Mouse (Mus musculus) testis, adult 2 months (tissue): ENCODE measurements around the gene Usp22. TPM values are rescaled to one million over a fixed set of nuclear protein-coding genes. Genes with fewer than 3 reads are reported as not detected.

ENCODE experiments used
- H3K27ac ChIP-seq: fragments of 200-500 bp; 2 replicates; pipeline ENCODE4 v1.5.1; 2012; ENCODE audit warnings: low read depth, low read length; ENCODE audit not compliant: control insufficient read depth, insufficient read depth
- H3K27me3 ChIP-seq: fragments of 200-500 bp; 2 replicates; pipeline ENCODE4 v1.6.1; 2012; ENCODE audit warnings: mild to moderate bottlenecking, low read length, moderate library complexity; ENCODE audit not compliant: control insufficient read depth, insufficient read depth
- H3K36me3 ChIP-seq: fragments of 200-500 bp; 2 replicates; pipeline ENCODE4 v1.6.1; 2012; ENCODE audit warnings: mild to moderate bottlenecking, low read length; ENCODE audit not compliant: control insufficient read depth, insufficient read depth
- H3K4me1 ChIP-seq: fragments of 200-500 bp; 2 replicates; pipeline ENCODE4 v1.6.1; 2012; ENCODE audit warnings: low read length; ENCODE audit not compliant: control insufficient read depth, insufficient read depth
- H3K4me3 ChIP-seq: fragments of 200-500 bp; 2 replicates; pipeline ENCODE4 v1.5.1; 2012; ENCODE audit warnings: low read depth, mild to moderate bottlenecking, low read length, moderate library complexity, mixed read lengths; ENCODE audit not compliant: control insufficient read depth
- CTCF ChIP-seq: fragments of 200-500 bp; IDR thresholded peaks from 2 replicates; pipeline ENCODE4 v1.5.1; 2012; ENCODE audit warnings: low read depth, mild to moderate bottlenecking, inconsistent platforms, low read length, moderate library complexity; ENCODE audit not compliant: control insufficient read depth, insufficient read depth, insufficient replicate concordance
- POLR2A ChIP-seq: fragments of 200-500 bp; IDR thresholded peaks from 2 replicates; pipeline ENCODE4 v1.6.1; 2012; ENCODE audit warnings: low read depth, mild to moderate bottlenecking, inconsistent platforms, low read length, moderate library complexity; ENCODE audit not compliant: control insufficient read depth
- polyA plus RNA-seq: library from polyadenylated mRNA; depleted of rRNA; stranded (reverse); fragments of >200 nt; gene quantifications from 2 replicates; pipeline ENCODE4 v1.2.3, GENCODE M21; 2012

Gene Usp22
- polyA plus RNA-seq, 1 experiment = 15.8 TPM

GRCm38 (mm10) chr11:61155727-61156126 lies 19.1 kb downstream of the Usp22 start:
- Histone ChIP-seq H3K36me3 (no peaks in the 10 kb centered on the region; the same call in none of the 2 replicates), H3K27ac (no peak overlapping the region)
- TF ChIP-seq CTCF (no peak), POLR2A (no peak)

GRCm38 (mm10) chr11:61150233-61151001 lies 24.4 kb downstream of the Usp22 start:
- TF ChIP-seq POLR2A = no peak
- TF ChIP-seq CTCF = no peak
- Histone ChIP-seq H3K4me3 (no peak overlapping the region), H3K4me1 (no peaks in the 10 kb centered on the region; the same call in 1 of the 2 replicates), H3K27me3 (no peaks in the 10 kb centered on the region), H3K27ac (no peak overlapping the region), H3K36me3 (no peaks in the 10 kb centered on the region; the same call in 1 of the 2 replicates)

More at GRCm38 (mm10) chr11:61155727-61156126, 19.1 kb downstream of the Usp22 start:
- Histone ChIP-seq H3K4me3 (no peak overlapping the region), H3K27me3 (no peaks in the 10 kb centered on the region), H3K4me1 (0 out of 2 replicates have a peak, but pooled peaks cover 2% of the 10 kb centered on the region)

DNA sequence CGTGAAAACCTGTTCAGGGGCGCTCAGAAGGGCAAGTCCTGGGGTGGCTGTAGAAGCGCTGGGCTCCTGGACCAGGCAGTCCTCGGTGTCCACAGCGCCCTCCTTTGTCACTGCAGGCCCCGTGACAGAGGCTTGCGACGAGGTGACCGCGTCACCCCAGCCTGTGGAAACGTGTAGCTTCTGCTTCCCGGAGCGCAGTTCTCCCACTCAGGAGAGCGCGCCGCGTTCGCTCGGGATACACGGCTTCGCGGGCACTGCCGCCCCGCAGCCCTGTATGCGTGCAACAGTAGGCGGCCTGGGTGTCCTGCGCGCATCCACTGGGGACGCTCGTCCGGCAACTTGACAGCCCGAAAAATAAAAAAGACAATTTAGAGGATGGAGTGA lies 27.6 kb downstream of the Usp22 start:
- TF ChIP-seq POLR2A (no peak), CTCF (no peak)
- H3K27ac ChIP-seq = no peak overlapping the region

GRCm38 (mm10) chr11:61146645-61147299 lies 28.1 kb downstream of the Usp22 start:
- Histone ChIP-seq H3K27me3 (no peaks in the 10 kb centered on the region), H3K27ac (no peak overlapping the region), H3K36me3 (no peaks in the 10 kb centered on the region), H3K4me3 (no peak overlapping the region), H3K4me1 (no peaks in the 10 kb centered on the region; the same call in 1 of the 2 replicates)
- peak; percentile 50; the same call in 1 of the 2 replicates for TF ChIP-seq CTCF
- no peak for TF ChIP-seq POLR2A

More for the DNA sequence above, 27.6 kb downstream of the Usp22 start:
- Histone ChIP-seq H3K36me3 (no peaks in the 10 kb centered on the region), H3K27me3 (no peaks in the 10 kb centered on the region), H3K4me3 (peak overlapping the region; percentile 18), H3K4me1 (no peaks in the 10 kb centered on the region; the same call in 1 of the 2 replicates)

GRCm38 (mm10) chr11:61145551-61145950 lies 29.3 kb downstream of the Usp22 start:
- H3K36me3 ChIP-seq = no peaks in the 10 kb centered on the region
- TF ChIP-seq POLR2A (no peak), CTCF (no peak)
- H3K27me3 ChIP-seq = no peaks in the 10 kb centered on the region
- no peaks in the 10 kb centered on the region; the same call in 1 of the 2 replicates for H3K4me1 ChIP-seq
- no peak overlapping the region for H3K4me3 ChIP-seq
- no peak overlapping the region for H3K27ac ChIP-seq

GRCm38 (mm10) chr11:61143564-61144469 lies 31.0 kb downstream of the Usp22 start:
- Histone ChIP-seq H3K27me3 (no peaks in the 10 kb centered on the region), H3K4me3 (no peak overlapping the region), H3K36me3 (no peaks in the 10 kb centered on the region), H3K27ac (no peak overlapping the region), H3K4me1 (no peaks in the 10 kb centered on the region; the same call in 1 of the 2 replicates)
- no peak for TF ChIP-seq POLR2A
- no peak for TF ChIP-seq CTCF
